Mouse (Mus musculus) midbrain, postnatal 0 days (tissue): ENCODE results near the gene Mtfp1. TPM values are rescaled to one million over a fixed set of nuclear protein-coding genes. Genes with fewer than 3 reads are reported as not detected.
"Not testable (repeated sequence)": the region's sequence is repeated elsewhere in the genome, so short reads cannot be mapped to it uniquely, and the experiment has no call there.

Experiments
- ATAC-seq: fragments of 200-750 bp; cut with Nextera tagmentation; 2 replicates; pipeline ENCODE4 v1.8.0; 2017; ENCODE audit warnings: moderate number of reproducible peaks, mild to moderate bottlenecking, moderate TSS enrichment, moderate library complexity; ENCODE audit not compliant: low FRiP score
- DNase-seq: peaks from one replicate; pipeline ENCODE4 v3.0.0-alpha.2; 2015; ENCODE audit warnings: low spot score
- H3K27ac ChIP-seq: fragments of 300-500 bp; sonication (generic); 2 replicates; pipeline ENCODE4 v1.5.1; 2014; ENCODE audit warnings: low read depth, mild to moderate bottlenecking, low read length, mixed read lengths
- H3K27me3 ChIP-seq: fragments of 300-500 bp; sonication (generic); 2 replicates; pipeline ENCODE4 v1.6.1; 2014; ENCODE audit warnings: low read length, control low read depth, mixed read lengths; ENCODE audit not compliant: insufficient read depth
- H3K36me3 ChIP-seq: fragments of 300-500 bp; sonication (generic); 2 replicates; pipeline ENCODE4 v1.6.1; 2014; ENCODE audit warnings: low read length, control low read depth, mixed read lengths; ENCODE audit not compliant: insufficient read depth
- H3K4me1 ChIP-seq: fragments of 300-500 bp; sonication (generic); 2 replicates; pipeline ENCODE4 v1.6.1; 2014; ENCODE audit warnings: mild to moderate bottlenecking, control low read depth, antibody characterized with exemption, low read length, mixed read lengths; ENCODE audit not compliant: insufficient read depth
- H3K4me2 ChIP-seq: fragments of 300-500 bp; sonication (generic); 2 replicates; pipeline ENCODE4 v1.6.1; 2014; ENCODE audit warnings: low read depth, mild to moderate bottlenecking, low read length, mixed read lengths; ENCODE audit not compliant: poor library complexity, severe bottlenecking
- H3K4me3 ChIP-seq: fragments of 300-500 bp; sonication (generic); 2 replicates; pipeline ENCODE4 v1.5.1; 2014; ENCODE audit warnings: low read depth, mild to moderate bottlenecking, low read length, moderate library complexity
- H3K9ac ChIP-seq: fragments of 300-500 bp; sonication (generic); replicated peaks from 2 replicates; pipeline ENCODE4 v1.6.1; 2014; ENCODE audit warnings: mild to moderate bottlenecking, low read length, moderate library complexity, mixed read lengths; ENCODE audit not compliant: poor library complexity, severe bottlenecking
- H3K9me3 ChIP-seq: fragments of 300-500 bp; sonication (generic); 2 replicates; pipeline ENCODE4 v1.6.1; 2016; ENCODE audit warnings: low read length, control low read depth
- CTCF ChIP-seq: IDR thresholded peaks from 2 replicates; pipeline ENCODE4 v1.5.1; 2016; ENCODE audit warnings: antibody characterized with exemption, mild to moderate bottlenecking
- WGBS: fragments of 180-500 bp; shearing (Covaris S2); extraction: QIAGEN DNeasy Blood & Tissue Kit; methylation state at CpG from one replicate; pipeline ENCODE4 v1.1.7; 2014; 5-methylcytosine and 5-hydroxymethylcytosine counted together
- polyA plus RNA-seq: library from polyadenylated mRNA; unstranded; fragments of >200 nt; fragmentation: Nextera tagmentation; extraction: Ambion mirVana; gene quantifications from 2 replicates; pipeline ENCODE4 v1.2.1, GENCODE M21; 2015
- total RNA-seq: library from RNA; depleted of rRNA; stranded (reverse); fragments of >200 nt; gene quantifications from 2 replicates; pipeline ENCODE4 v1.2.3, GENCODE M21; 2014

The Mtfp1 gene
- total and polyA plus RNA-seq, 2 experiments from 2014 or later = 15.4 to 17.7 TPM

DNA sequence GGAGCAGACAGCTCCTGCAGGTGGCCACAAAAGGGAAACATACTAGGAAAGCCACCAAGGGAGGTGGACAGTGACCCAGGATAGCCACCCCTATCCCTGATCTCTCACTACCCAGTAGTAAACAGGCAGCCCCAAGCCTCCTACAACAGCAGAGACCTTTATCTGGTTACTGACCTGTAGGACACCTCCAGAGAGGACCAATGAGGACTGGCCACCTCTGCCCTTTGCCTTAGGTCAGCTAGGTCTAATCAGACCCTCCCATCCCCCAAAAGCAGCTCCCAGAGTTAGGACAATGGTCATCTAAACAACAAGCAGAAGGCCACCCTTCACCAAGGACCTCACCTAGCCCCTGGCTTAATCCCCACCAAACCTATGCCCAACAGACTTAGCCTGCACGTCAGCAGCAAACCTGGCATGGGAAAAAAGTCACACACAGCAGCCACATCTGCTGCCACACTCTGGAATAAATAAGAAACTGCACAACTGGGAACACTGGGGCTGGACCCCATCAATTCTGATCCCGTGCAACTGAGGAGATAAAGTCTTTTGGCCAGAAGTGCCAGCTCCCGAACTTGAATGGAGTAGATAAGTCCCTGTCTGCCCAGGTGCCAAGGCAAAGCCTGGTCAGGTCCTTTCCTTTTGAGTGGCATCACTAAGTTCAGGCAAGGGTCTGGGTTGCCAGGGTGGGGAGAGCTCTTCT lies 22.3 kb upstream of the Mtfp1 start:
- Histone ChIP-seq H3K4me1 (peaks cover 12% of the 10 kb centered on the region), H3K9ac (peak overlapping the region; percentile 68), H3K9me3 (no peaks in the 10 kb centered on the region), H3K4me2 (peak overlapping the region; percentile 87), H3K4me3 (peak overlapping the region; percentile 63), H3K36me3 (no peaks in the 10 kb centered on the region), H3K27me3 (peaks cover 5% of the 10 kb centered on the region; the same call in 1 of the 2 replicates), H3K27ac (peak overlapping the region; percentile 68; the same call in 1 of the 2 replicates)
- ATAC-seq (0 out of 2 replicates have a peak, but pooled peaks have one; percentile 18), DNase-seq (peak; percentile 45)
- TF ChIP-seq CTCF = peak; percentile 58
- 25% methylated on average over 3 of the region's 3 CpGs for WGBS

DNA sequence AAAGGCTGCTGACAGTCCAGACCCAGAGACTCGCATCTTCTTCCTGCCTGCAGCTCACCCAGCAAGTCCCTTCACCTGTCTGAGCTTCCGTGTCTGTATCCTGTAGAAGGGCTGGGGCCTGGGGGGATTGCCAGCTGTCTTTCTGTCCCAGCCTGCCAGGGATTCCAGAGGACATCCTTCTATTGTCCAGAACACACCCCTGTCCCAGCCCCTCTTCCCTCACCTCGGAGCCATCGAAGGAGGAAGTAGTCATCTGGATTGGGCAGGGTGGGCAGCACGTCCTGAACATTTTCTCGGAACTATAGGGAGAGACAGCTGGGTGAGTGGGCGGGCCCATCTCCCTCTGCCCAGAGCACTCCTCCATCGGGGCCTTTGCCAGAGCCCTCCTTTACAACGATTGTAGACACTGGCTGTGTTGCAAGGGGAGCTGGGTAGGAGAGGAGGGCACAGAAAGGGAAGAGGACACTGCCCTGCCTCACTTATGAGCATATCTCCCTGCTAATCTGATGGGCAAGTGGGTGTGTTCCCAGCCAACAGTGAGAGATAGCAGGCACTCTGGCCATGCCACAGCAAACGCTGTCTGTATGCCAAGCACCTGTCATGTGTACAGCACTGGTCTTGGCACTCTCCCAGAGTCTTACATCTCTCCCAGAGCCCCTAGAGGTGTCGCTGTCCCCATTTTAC lies 21.4 kb upstream of the Mtfp1 start:
- no peak for TF ChIP-seq CTCF
- 57% methylated on average over 11 of the region's 11 CpGs for WGBS
- H3K9me3 ChIP-seq = no peaks in the 10 kb centered on the region
- H3K4me1 ChIP-seq = peaks cover 12% of the 10 kb centered on the region
- H3K36me3 ChIP-seq = no peaks in the 10 kb centered on the region
- peak overlapping the region; percentile 87; the same call in 1 of the 2 replicates for H3K4me2 ChIP-seq
- DNase-seq (peak; percentile 57), ATAC-seq (no peak)
- peak overlapping the region; percentile 63; the same call in 1 of the 2 replicates for H3K4me3 ChIP-seq
- peaks cover 5% of the 10 kb centered on the region; the same call in 1 of the 2 replicates for H3K27me3 ChIP-seq
- H3K9ac ChIP-seq = no peak overlapping the region
- H3K27ac ChIP-seq = no peak overlapping the region

- 90% methylated on average over 4 of the region's 4 CpGs for WGBS
- no peak for ATAC-seq
- H3K9ac ChIP-seq = no peak overlapping the region
- no peak for TF ChIP-seq CTCF
- H3K36me3 ChIP-seq = peaks cover 8% of the 10 kb centered on the region
- no peak overlapping the region for H3K4me2 ChIP-seq
- peaks cover 2% of the 10 kb centered on the region; the same call in 1 of the 2 replicates for H3K27me3 ChIP-seq
- peaks cover 12% of the 10 kb centered on the region for H3K4me1 ChIP-seq
- H3K9me3 ChIP-seq = no peaks in the 10 kb centered on the region
- H3K4me3 ChIP-seq = no peak overlapping the region
- H3K27ac ChIP-seq = no peak overlapping the region
- DNase-seq = no peak
Observed at GRCm38 (mm10) chr11:4115407-4115806, 20.2 kb upstream of the Mtfp1 start.

DNA sequence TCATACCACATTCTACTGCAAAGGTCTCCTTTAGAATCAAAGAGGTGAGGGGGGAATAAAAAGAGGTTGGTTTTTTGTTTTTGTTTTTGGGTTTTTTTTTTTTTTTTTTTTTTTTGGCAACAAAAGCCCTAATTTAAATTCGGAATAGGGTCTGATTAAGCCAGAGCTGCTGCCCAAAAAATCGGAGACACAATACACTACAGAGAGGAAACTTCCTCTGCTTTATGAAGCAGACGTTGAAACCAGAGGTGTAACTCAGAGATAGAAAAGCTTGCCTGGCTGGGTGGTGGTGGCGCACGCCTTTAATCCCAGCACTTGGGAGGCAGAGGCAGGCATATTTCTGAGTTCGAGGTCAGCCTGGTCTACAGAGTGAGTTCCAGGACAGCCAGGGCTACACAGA lies 19.3 kb upstream of the Mtfp1 start:
- Histone ChIP-seq H3K4me1 (peaks cover 12% of the 10 kb centered on the region), H3K36me3 (peaks cover 14% of the 10 kb centered on the region)
- ATAC-seq, H3K4me3 ChIP-seq, H3K9me3 ChIP-seq, H3K9ac ChIP-seq, H3K27me3 ChIP-seq, H3K27ac ChIP-seq, DNase-seq, H3K4me2 ChIP-seq: not testable (repeated sequence)
- WGBS = 72% methylated on average over 6 of the region's 6 CpGs

GRCm38 (mm10) chr11:4113970-4114369 lies 18.7 kb upstream of the Mtfp1 start:
- no peak overlapping the region for H3K27ac ChIP-seq
- TF ChIP-seq CTCF = no peak
- WGBS = 82% methylated on average over 6 of the region's 6 CpGs

DNA sequence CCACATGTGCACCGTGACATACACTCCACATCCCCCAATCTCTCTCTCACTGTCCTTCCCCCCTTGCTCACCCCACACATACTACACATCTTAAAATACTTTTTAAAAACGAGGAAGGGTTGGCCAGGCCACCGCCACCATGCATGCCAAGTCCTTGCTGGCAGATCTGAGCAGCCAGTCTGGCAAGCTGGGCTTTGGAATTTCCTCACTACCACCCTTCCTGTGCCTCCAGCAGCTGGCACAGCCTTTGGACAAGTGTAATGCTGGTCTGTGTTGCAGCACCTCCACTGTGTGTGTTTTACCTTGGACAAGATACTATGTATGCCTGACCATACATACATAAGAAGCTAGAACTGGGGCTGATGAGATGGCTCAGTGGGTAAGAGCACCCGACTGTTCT lies 18.3 kb upstream of the Mtfp1 start:
- Histone ChIP-seq H3K27ac (no peak overlapping the region), H3K9ac (no peak overlapping the region), H3K36me3 (peaks cover 21% of the 10 kb centered on the region), H3K9me3 (no peaks in the 10 kb centered on the region), H3K4me3 (no peak overlapping the region), H3K27me3 (no peaks in the 10 kb centered on the region), H3K4me2 (no peak overlapping the region), H3K4me1 (peaks cover 12% of the 10 kb centered on the region)
- no peak for DNase-seq
- no peak for TF ChIP-seq CTCF
- WGBS = 81% methylated on average over 4 of the region's 4 CpGs
- no peak for ATAC-seq

More at GRCm38 (mm10) chr11:4113970-4114369, 18.7 kb upstream of the Mtfp1 start:
- H3K4me1 ChIP-seq = peaks cover 12% of the 10 kb centered on the region
- ATAC-seq (no peak), DNase-seq (no peak)
- peaks cover 18% of the 10 kb centered on the region for H3K36me3 ChIP-seq
- no peak overlapping the region for H3K9ac ChIP-seq
- H3K27me3 ChIP-seq = no peaks in the 10 kb centered on the region
- H3K4me3 ChIP-seq = no peak overlapping the region
- no peaks in the 10 kb centered on the region for H3K9me3 ChIP-seq
- H3K4me2 ChIP-seq = no peak overlapping the region
